Mouse (Mus musculus) cerebellum, postnatal 10 days (tissue): ENCODE results near the gene Irf2bpl.

Experiments
- DNase-seq, 2 experiments: peaks; one replicate each; pipeline ENCODE4 v3.0.0; 2021; ENCODE audit warnings: mixed read lengths in 2 of 2

Irf2bpl gene

DNA sequence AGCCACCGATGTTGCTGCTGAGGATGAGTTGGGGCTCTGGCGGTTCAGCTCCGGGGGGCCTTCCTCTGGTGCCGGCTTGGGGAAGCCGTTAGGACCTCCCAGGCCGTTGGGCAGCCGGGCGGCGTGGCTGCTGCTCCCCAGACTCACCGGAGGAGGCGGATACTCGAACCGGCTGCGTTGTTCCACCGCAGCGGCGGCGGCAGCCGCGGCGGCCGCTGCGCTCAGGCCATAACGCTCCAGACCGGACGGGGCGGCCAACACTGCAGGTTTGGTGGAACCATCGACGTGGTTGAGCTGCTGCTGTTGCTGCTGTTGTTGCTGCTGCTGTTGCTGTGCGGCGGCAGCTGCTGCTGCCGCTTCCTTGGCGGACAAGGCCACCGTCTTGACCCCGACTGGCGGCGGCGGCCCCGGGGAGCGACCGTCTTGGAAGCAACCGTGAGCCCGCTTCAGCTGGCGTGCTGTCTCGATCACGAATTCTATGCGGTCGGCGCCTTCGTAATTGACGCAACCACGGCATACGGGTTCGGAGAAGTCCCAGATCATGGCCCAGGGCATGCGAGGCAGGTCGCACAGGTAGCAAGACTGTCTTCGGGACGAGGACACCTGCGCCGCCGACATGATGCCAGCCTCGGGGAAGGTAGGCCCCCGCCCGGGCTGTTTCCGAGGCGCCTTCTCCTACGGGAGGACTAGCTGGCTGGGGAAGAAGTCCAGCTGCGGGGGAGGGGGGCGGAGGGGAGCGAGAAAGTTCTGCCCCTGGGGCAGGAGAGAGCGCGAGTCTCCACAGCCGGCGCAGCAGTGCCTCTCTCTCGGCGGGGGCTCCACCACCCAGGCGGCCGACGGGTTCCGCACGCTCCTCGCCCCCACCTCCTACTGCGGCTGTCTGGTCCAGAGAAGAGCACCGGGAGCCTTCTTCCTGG lies 1.1 kb downstream of the Irf2bpl start:
- DNase-seq: peak; percentile 60 to 85

DNA sequence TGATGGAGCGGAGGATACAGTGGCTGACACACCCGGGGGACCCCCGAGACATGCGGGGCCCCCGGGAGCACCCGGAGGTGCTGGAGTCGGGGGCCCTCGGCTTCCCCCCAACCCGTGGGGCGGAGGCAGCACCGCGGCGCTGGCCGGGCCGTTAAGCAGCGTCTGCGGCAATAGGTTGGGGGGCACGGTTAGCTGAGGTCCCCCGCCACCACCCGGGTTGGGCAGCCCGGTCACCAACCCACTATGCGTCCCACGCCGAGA lies 1.6 kb downstream of the Irf2bpl start:
- no peak for DNase-seq

- peak; percentile 85 to 88 for DNase-seq
Observed at GRCm38 (mm10) chr12:86882279-86883018, 2.1 kb downstream of the Irf2bpl start.

- peak in 1 of 2 experiments; percentile 57 for DNase-seq
Observed at GRCm38 (mm10) chr12:86881809-86882278, 2.8 kb downstream of the Irf2bpl start.

DNA sequence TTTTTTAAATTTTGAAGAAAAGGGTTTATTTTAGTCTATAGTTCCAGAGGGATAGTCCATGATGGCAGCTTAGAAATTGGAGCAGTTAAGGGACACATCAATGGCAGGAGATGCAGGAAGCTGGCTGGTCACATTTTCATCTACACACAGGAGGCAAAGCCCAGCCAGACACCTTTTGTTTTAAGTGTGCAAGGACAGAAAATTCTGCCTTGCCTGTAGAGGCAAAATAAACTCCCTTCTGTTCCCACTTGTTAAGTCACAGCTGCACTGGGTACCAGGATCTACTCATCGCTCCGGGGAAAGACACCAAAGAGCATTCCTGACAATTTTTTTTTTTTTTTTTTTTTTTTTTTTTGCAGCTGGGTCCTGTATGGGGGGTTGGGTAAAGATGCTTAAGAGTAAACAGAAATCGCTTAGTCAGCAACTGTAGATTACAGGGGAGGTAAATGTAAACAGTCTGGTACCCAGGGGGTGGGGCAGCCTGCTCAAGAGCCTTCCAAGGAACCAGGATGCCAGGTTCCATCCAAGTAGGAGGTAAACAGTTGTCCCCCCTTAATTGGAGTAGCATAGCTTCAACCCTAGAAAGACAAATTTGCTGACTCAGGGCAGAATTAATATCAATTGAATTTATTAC lies 4.4 kb downstream of the Irf2bpl start:
- peak in 1 of 2 experiments; percentile 28 for DNase-seq

GRCm38 (mm10) chr12:86879446-86880085 lies 5.0 kb downstream of the Irf2bpl start:
- DNase-seq: peak in 1 of 2 experiments; percentile 7

- DNase-seq: peak in 1 of 2 experiments; percentile 8
Observed at GRCm38 (mm10) chr12:86878426-86879353, 5.9 kb downstream of the Irf2bpl start.

DNA sequence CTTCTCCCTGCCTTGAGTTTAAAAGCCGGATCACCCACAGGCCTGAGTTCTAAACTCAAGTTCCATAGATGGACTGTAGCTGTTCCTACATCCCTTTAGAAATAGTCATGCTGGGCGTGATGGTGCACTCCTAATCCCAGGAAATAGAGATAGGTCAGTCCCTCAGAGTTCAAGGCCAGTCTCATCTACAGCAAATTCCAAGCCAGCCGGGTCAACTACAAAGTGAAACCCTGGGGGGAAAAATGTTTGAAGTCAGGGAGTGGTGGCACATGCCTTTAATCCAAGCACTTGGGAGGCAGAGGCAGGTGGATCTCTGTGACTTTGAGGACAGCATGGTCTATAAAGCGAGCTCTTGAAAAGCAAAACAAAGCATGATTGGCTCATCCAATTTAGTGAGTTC lies 7.6 kb downstream of the Irf2bpl start:
- no peak for DNase-seq

- no peak for DNase-seq
Observed at GRCm38 (mm10) chr12:86876116-86876515, 8.5 kb downstream of the Irf2bpl start.

- peak in 1 of 2 experiments; percentile 58 for DNase-seq
Observed at GRCm38 (mm10) chr12:86872335-86873040, 12.1 kb downstream of the Irf2bpl start.

DNA sequence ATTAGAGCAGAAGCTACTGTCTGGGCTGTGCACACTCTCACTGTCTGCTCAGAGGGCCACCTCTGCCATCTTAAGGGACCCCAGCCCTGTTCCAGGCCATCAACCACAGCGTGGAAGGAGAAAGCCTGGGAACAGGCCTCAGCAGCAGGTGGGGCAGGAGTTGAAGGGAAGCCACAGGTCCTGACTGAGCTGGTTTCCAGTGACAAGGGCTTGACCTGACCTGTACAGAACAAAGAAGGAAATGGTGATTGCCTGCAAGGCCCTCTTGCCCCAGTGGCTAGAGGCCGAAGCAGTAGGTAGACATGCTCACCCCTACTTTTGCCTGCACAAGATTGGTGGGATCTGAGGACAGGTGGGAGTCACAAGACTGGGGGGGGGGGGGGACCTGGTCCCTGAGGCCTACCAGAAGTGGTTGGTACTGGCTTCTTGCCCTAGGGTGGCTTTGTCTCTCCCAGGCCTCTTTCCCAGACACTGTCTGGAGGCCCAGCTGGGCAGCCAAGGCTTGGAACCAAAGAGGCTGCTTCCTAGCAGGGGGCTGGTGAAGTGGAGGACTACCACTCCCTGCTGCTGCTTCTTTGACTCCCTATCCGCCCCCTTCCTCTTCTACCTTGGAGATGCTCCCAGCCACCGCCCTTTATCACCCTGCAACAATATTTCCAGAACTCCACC lies 12.8 kb downstream of the Irf2bpl start:
- DNase-seq: peak in 1 of 2 experiments; percentile 51

GRCm38 (mm10) chr12:86870996-86871395 lies 13.6 kb downstream of the Irf2bpl start:
- DNase-seq: peak in 1 of 2 experiments; percentile 34

DNA sequence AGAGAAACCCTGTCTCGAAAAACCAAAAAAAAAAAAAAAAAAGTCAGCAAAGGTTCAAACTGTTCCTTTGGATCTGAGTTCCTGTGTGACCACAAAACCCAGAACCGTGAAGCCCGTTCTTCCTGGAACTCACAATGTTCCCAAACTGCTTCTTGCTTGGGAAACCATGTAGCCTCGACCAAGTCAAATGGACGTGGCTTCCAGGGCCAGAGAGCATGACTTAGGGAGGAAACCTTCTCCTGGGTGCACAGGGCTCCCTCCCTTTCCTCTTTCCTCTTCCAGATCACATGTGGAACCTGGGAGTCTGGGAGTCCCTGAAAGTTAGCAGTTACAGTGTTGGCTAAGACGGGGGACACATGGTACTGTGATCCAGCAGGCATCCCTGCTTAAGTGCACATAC lies 14.8 kb downstream of the Irf2bpl start:
- DNase-seq: no peak

GRCm38 (mm10) chr12:86867271-86868223 lies 17.1 kb downstream of the Irf2bpl start:
- peak; percentile 79 for DNase-seq

DNA sequence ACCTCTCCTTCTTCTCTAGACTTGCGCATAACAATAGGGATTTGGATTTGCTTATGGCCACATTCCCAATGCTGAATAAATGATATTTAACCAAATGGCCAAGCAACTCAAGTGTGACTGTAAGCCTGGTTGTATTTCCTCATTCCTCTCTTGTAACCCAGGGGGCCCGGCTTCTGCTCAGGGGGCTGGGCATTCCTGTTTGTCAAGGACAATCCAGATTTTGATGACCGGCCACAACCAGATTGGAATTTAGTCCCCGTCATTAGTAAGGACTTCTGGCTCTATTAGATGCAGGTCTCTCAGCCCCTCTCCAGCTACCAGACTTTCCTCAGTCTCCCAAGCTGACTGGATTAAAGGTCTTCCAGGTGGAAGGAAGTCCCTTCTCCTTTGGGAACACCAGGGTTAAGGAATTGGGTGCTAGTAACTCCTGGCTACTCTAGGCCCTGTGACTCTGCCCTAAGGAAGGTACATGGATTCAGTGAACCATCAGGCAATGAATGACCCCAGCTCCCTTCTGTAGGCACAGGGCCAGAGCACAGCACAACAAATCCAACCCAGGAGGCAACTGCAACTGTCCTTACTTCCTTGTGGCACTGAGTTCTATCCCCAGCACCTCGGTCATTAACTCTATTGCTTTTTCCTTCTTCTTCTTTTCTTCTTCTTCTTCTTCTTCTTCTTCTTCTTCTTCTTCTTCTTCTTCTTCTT lies 20.1 kb downstream of the Irf2bpl start:
- no peak for DNase-seq

GRCm38 (mm10) chr12:86859924-86860790 lies 24.4 kb downstream of the Irf2bpl start:
- DNase-seq: peak; percentile 37 to 50
